Mouse (Mus musculus): ENCODE data around the gene Mcts1. TPM values are rescaled to one million over a fixed set of nuclear protein-coding genes. Genes with fewer than 3 reads are reported as not detected.
A peak's percentile ranks its signal among the peaks of the same experiment; 100 is the strongest.

The Mcts1 gene
- total RNA-seq (2012; rRNA removed), result 37.3 and 44.7 TPM in 2 replicates

DNA sequence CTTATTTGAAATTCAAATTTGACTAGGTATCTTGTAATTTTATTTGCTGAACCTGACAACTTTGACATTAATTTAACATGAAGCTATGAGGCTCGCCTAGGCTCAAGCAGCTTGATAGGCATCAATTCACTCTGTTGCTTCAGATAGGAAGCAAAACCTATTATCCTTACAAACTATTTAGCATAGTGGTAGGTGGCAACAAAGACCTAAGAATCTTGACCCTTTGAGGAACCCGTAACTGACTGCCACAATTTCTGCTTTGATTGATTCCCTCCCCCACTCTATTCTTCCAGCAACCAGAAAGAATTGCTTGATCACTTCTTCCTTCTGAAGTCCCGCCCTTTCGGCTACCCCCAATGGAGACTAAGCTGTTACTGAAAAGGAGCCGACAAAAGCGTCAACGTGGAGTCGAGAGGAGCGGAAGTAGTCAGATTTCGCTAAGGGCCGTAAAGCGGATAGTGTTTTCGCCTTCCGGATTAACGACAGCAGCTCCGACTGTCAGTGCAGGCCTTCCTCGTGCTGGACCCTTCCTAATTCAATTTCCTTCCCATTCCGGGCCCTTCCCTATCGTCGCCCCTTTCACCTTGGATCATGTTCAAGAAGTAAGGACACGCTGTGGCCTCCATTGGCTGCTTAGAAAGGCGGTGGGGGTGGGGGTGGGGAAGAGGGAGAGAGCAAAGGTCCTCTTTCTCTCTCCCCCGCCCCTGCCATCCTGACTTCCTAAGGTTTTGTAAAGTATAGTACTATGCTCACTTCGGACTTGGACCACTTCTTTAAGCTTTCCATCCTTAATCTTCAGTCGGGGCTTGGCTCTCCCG is at the start of gene Mcts1:
TSS of gene Mcts1 (plus strand) at position 402 of the 818 bp plus-strand sequence.
- peak; percentile 72 for DNase-seq (ENCODE audit: low read depth, low spot score)
- in situ Hi-C loops (cut with MboI; ENCODE audit: low sequenced_read_pairs in 2 of 2, unreplicated experiment in 2 of 2), result no loop called here
- Histone ChIP-seq H3K9ac (ENCODE audit: insufficient read depth, low read depth, low read length, poor library complexity, severe bottlenecking) (peak within 1 kb of the TSS; percentile 78), H3K36me3 (ENCODE audit: control insufficient read depth, insufficient read depth, low read length, poor library complexity, severe bottlenecking) (no peaks in the 10 kb centered on the region), H3K4me3 (ENCODE audit: insufficient read depth in 1 of 2, low read depth in 1 of 2, low read length in 2 of 2, poor library complexity in 1 of 2, severe bottlenecking in 1 of 2) (peak within 1 kb of the TSS; percentile 74 to 90), H3K4me1 (ENCODE audit: control insufficient read depth in 2 of 2, insufficient read depth in 2 of 2, low read length in 2 of 2, poor library complexity in 1 of 2) (no peaks in the 10 kb centered on the region), H3K27ac (ENCODE audit: insufficient read depth, low read depth, low read length, poor library complexity, severe bottlenecking) (peak within 1 kb of the TSS; percentile 44), H3K9me3 (ENCODE audit: control insufficient read depth, insufficient read depth, low read depth, low read length) (no peaks in the 10 kb centered on the region)
- TF ChIP-seq HCFC1 (IDR thresholded peaks at IDR 0.05; ENCODE audit: borderline replicate concordance, insufficient read depth, low read length), result no peak
- TF ChIP-seq CHD2 (IDR thresholded peaks at IDR 0.05; ENCODE audit: low read depth, low read length), result no peak
- no peak for TF ChIP-seq ZC3H11A (IDR thresholded peaks at IDR 0.05; ENCODE audit: borderline replicate concordance, low read depth, low read length)
- 0 out of 2 replicates have a peak, but pooled peaks have one; percentile 51 for TF ChIP-seq MAFK (IDR thresholded peaks at IDR 0.05; ENCODE audit: insufficient read depth, low read depth, low read length)
- no peak for TF ChIP-seq ZNF384 (IDR thresholded peaks at IDR 0.05; ENCODE audit: low read depth, low read length)

GRCm38 (mm10) chrX:38553255-38553654 is 47.1 kb upstream of the Mcts1 start:
- DNase-seq (ENCODE audit: low read depth, low spot score), result no peak
- H3K9me3 ChIP-seq (ENCODE audit: control insufficient read depth, insufficient read depth, low read depth, low read length), result no peaks in the 10 kb centered on the region
- in situ Hi-C loops (cut with MboI; ENCODE audit: low sequenced_read_pairs in 2 of 2, unreplicated experiment in 2 of 2), result no loop called here
- H3K4me3 ChIP-seq (ENCODE audit: insufficient read depth in 1 of 2, low read depth in 1 of 2, low read length in 2 of 2, poor library complexity in 1 of 2, severe bottlenecking in 1 of 2), result no peak overlapping the region
- H3K36me3 ChIP-seq (ENCODE audit: control insufficient read depth, insufficient read depth, low read length, poor library complexity, severe bottlenecking), result peaks cover 10% of the 10 kb centered on the region
- no peaks in the 10 kb centered on the region; a peak in 1 of 4 replicates for H3K4me1 ChIP-seq (ENCODE audit: control insufficient read depth in 2 of 2, insufficient read depth in 2 of 2, low read length in 2 of 2, poor library complexity in 1 of 2)
- TF ChIP-seq MAFK (IDR thresholded peaks at IDR 0.05; ENCODE audit: insufficient read depth, low read depth, low read length) (no peak), ZC3H11A (IDR thresholded peaks at IDR 0.05; ENCODE audit: borderline replicate concordance, low read depth, low read length) (no peak), ZNF384 (IDR thresholded peaks at IDR 0.05; ENCODE audit: low read depth, low read length) (no peak), CHD2 (IDR thresholded peaks at IDR 0.05; ENCODE audit: low read depth, low read length) (no peak), HCFC1 (IDR thresholded peaks at IDR 0.05; ENCODE audit: borderline replicate concordance, insufficient read depth, low read length) (no peak)
- H3K9ac ChIP-seq (ENCODE audit: insufficient read depth, low read depth, low read length, poor library complexity, severe bottlenecking), result no peak overlapping the region
- H3K27ac ChIP-seq (ENCODE audit: insufficient read depth, low read depth, low read length, poor library complexity, severe bottlenecking), result no peak overlapping the region

DNA sequence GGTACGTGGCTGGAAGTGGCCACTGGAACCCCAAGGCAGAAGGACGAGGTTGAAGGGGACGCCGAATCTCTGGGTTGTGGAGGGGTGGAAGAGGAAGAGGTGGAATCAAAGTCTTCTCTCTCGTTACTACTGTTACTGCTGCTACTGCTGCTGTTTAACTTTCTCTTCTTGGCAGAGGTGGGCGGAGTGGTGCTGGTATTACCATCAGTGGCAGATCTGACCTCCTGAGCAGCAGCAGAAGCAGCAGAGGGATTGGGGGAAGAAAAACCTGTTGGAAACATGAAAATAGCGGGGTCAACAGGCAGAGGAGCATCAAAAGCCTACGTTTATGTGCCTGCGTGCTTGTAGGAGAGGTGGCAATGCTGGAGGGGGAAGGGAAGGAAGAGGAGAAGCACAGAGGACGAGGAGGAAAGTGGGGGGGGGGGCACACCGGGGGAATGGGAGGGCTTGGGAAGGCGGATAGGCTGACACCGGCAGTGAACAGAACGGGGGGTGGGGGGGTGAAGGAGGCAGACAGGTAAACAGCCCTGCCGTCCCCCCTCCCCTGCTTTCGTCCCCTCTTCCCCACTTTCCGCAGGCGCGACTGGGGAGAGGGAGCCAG is 36.3 kb upstream of the Mcts1 start:
- Histone ChIP-seq H3K9ac (ENCODE audit: insufficient read depth, low read depth, low read length, poor library complexity, severe bottlenecking) (peak overlapping the region; percentile 92), H3K4me1 (ENCODE audit: control insufficient read depth in 2 of 2, insufficient read depth in 2 of 2, low read length in 2 of 2, poor library complexity in 1 of 2) (peaks cover 0 to 7% of the 10 kb centered on the region in 2 experiments; a peak in 2 of 4 replicates), H3K27ac (ENCODE audit: insufficient read depth, low read depth, low read length, poor library complexity, severe bottlenecking) (peak overlapping the region; percentile 96), H3K4me3 (ENCODE audit: insufficient read depth in 1 of 2, low read depth in 1 of 2, low read length in 2 of 2, poor library complexity in 1 of 2, severe bottlenecking in 1 of 2) (peak overlapping the region; percentile 77 to 83), H3K9me3 (ENCODE audit: control insufficient read depth, insufficient read depth, low read depth, low read length) (no peaks in the 10 kb centered on the region), H3K36me3 (ENCODE audit: control insufficient read depth, insufficient read depth, low read length, poor library complexity, severe bottlenecking) (peaks cover 17% of the 10 kb centered on the region)
- no peak for DNase-seq (ENCODE audit: low read depth, low spot score)
- in situ Hi-C loops (cut with MboI; ENCODE audit: low sequenced_read_pairs in 2 of 2, unreplicated experiment in 2 of 2), result no loop called here
- TF ChIP-seq ZC3H11A (IDR thresholded peaks at IDR 0.05; ENCODE audit: borderline replicate concordance, low read depth, low read length), result no peak
- no peak for TF ChIP-seq HCFC1 (IDR thresholded peaks at IDR 0.05; ENCODE audit: borderline replicate concordance, insufficient read depth, low read length)
- no peak for TF ChIP-seq CHD2 (IDR thresholded peaks at IDR 0.05; ENCODE audit: low read depth, low read length)
- no peak for TF ChIP-seq MAFK (IDR thresholded peaks at IDR 0.05; ENCODE audit: insufficient read depth, low read depth, low read length)
- TF ChIP-seq ZNF384 (IDR thresholded peaks at IDR 0.05; ENCODE audit: low read depth, low read length), result no peak

- Histone ChIP-seq H3K4me3 (ENCODE audit: insufficient read depth in 1 of 2, low read depth in 1 of 2, low read length in 2 of 2, poor library complexity in 1 of 2, severe bottlenecking in 1 of 2) (peak overlapping the region; percentile 77 to 91), H3K36me3 (ENCODE audit: control insufficient read depth, insufficient read depth, low read length, poor library complexity, severe bottlenecking) (peaks cover 15% of the 10 kb centered on the region), H3K27ac (ENCODE audit: insufficient read depth, low read depth, low read length, poor library complexity, severe bottlenecking) (peak overlapping the region; percentile 96), H3K4me1 (ENCODE audit: control insufficient read depth in 2 of 2, insufficient read depth in 2 of 2, low read length in 2 of 2, poor library complexity in 1 of 2) (peaks cover 0 to 7% of the 10 kb centered on the region in 2 experiments; a peak in 2 of 4 replicates), H3K9me3 (ENCODE audit: control insufficient read depth, insufficient read depth, low read depth, low read length) (no peaks in the 10 kb centered on the region), H3K9ac (ENCODE audit: insufficient read depth, low read depth, low read length, poor library complexity, severe bottlenecking) (peak overlapping the region; percentile 92)
- peak; percentile 65 for DNase-seq (ENCODE audit: low read depth, low spot score)
- in situ Hi-C loops (cut with MboI; ENCODE audit: low sequenced_read_pairs in 2 of 2, unreplicated experiment in 2 of 2), result no loop called here
- TF ChIP-seq ZNF384 (IDR thresholded peaks at IDR 0.05; ENCODE audit: low read depth, low read length) (no peak), MAFK (IDR thresholded peaks at IDR 0.05; ENCODE audit: insufficient read depth, low read depth, low read length) (no peak), CHD2 (IDR thresholded peaks at IDR 0.05; ENCODE audit: low read depth, low read length) (no peak), HCFC1 (IDR thresholded peaks at IDR 0.05; ENCODE audit: borderline replicate concordance, insufficient read depth, low read length) (no peak), ZC3H11A (IDR thresholded peaks at IDR 0.05; ENCODE audit: borderline replicate concordance, low read depth, low read length) (no peak)
Observed at GRCm38 (mm10) chrX:38564542-38565175, 35.7 kb upstream of the Mcts1 start.

Data from ES-E14 (cell line).